Mouse (Mus musculus): Measurements from ENCODE around the gene Spa17. TPM values are rescaled to one million over a fixed set of nuclear protein-coding genes. Genes with fewer than 3 reads are reported as not detected.

The Spa17 gene
- polyA plus RNA-seq, 1 experiment, result 1.8 TPM

GRCm38 (mm10) chr9:37636800-37637542, 23.4 kb upstream of the Spa17 start:
- H3K4me1 ChIP-seq, result peaks cover 45% of the 10 kb centered on the region
- TF ChIP-seq GATA1 (IDR thresholded peaks at IDR 0.05; ENCODE audit: borderline replicate concordance, low read length) (no peak), FLI1 (IDR thresholded peaks at IDR 0.05; ENCODE audit: low read length) (no peak)
- no peaks in the 10 kb centered on the region for H3K9me3 ChIP-seq
- H3K36me3 ChIP-seq (replicated peaks; ENCODE audit: low read length), result peaks cover 93% of the 10 kb centered on the region
- no peak overlapping the region for H3K4me3 ChIP-seq (replicated peaks)
- no peaks in the 10 kb centered on the region for H3K27me3 ChIP-seq (replicated peaks)

GRCm38 (mm10) chr9:37636335-37636734, 22.8 kb upstream of the Spa17 start:
- peaks cover 93% of the 10 kb centered on the region for H3K36me3 ChIP-seq (replicated peaks; ENCODE audit: low read length)

GRCm38 (mm10) chr9:37634269-37634668, 20.7 kb upstream of the Spa17 start:
- Histone ChIP-seq H3K36me3 (replicated peaks; ENCODE audit: low read length) (peaks cover 94% of the 10 kb centered on the region), H3K4me1 (peaks cover 69% of the 10 kb centered on the region), H3K9me3 (no peaks in the 10 kb centered on the region), H3K27me3 (replicated peaks) (no peaks in the 10 kb centered on the region), H3K4me3 (replicated peaks) (no peak overlapping the region)
- TF ChIP-seq GATA1 (IDR thresholded peaks at IDR 0.05; ENCODE audit: borderline replicate concordance, low read length), result no peak
- no peak for TF ChIP-seq FLI1 (IDR thresholded peaks at IDR 0.05; ENCODE audit: low read length)

More at GRCm38 (mm10) chr9:37636335-37636734, 22.8 kb upstream of the Spa17 start:
- H3K4me3 ChIP-seq (replicated peaks), result no peak overlapping the region
- H3K9me3 ChIP-seq, result no peaks in the 10 kb centered on the region
- H3K27me3 ChIP-seq (replicated peaks), result no peaks in the 10 kb centered on the region
- TF ChIP-seq FLI1 (IDR thresholded peaks at IDR 0.05; ENCODE audit: low read length) (no peak), GATA1 (IDR thresholded peaks at IDR 0.05; ENCODE audit: borderline replicate concordance, low read length) (no peak)
- H3K4me1 ChIP-seq, result peaks cover 52% of the 10 kb centered on the region

GRCm38 (mm10) chr9:37632305-37632704, 18.8 kb upstream of the Spa17 start:
- Histone ChIP-seq H3K9me3 (no peaks in the 10 kb centered on the region), H3K36me3 (replicated peaks; ENCODE audit: low read length) (peaks cover 91% of the 10 kb centered on the region), H3K4me3 (replicated peaks) (no peak overlapping the region), H3K27me3 (replicated peaks) (no peaks in the 10 kb centered on the region), H3K4me1 (peaks cover 69% of the 10 kb centered on the region)
- TF ChIP-seq GATA1 (IDR thresholded peaks at IDR 0.05; ENCODE audit: borderline replicate concordance, low read length), result no peak
- TF ChIP-seq FLI1 (IDR thresholded peaks at IDR 0.05; ENCODE audit: low read length), result no peak

- no peak overlapping the region for H3K4me3 ChIP-seq (replicated peaks)
- no peaks in the 10 kb centered on the region for H3K27me3 ChIP-seq (replicated peaks)
- no peak for TF ChIP-seq GATA1 (IDR thresholded peaks at IDR 0.05; ENCODE audit: borderline replicate concordance, low read length)
- H3K4me1 ChIP-seq, result peaks cover 69% of the 10 kb centered on the region
- peaks cover 94% of the 10 kb centered on the region for H3K36me3 ChIP-seq (replicated peaks; ENCODE audit: low read length)
- no peaks in the 10 kb centered on the region for H3K9me3 ChIP-seq
Measured at GRCm38 (mm10) chr9:37629941-37630340, 16.4 kb upstream of the Spa17 start.

GRCm38 (mm10) chr9:37628581-37628980, 15.1 kb upstream of the Spa17 start:
- Histone ChIP-seq H3K4me1 (peaks cover 63% of the 10 kb centered on the region), H3K9me3 (no peaks in the 10 kb centered on the region), H3K27me3 (replicated peaks) (no peaks in the 10 kb centered on the region), H3K36me3 (replicated peaks; ENCODE audit: low read length) (peaks cover 94% of the 10 kb centered on the region), H3K4me3 (replicated peaks) (no peak overlapping the region)
- TF ChIP-seq FLI1 (IDR thresholded peaks at IDR 0.05; ENCODE audit: low read length), result no peak

- Histone ChIP-seq H3K27me3 (replicated peaks) (no peaks in the 10 kb centered on the region), H3K4me1 (peaks cover 59% of the 10 kb centered on the region), H3K9me3 (no peaks in the 10 kb centered on the region), H3K4me3 (replicated peaks) (no peak overlapping the region), H3K36me3 (replicated peaks; ENCODE audit: low read length) (peaks cover 93% of the 10 kb centered on the region)
- no peak for TF ChIP-seq FLI1 (IDR thresholded peaks at IDR 0.05; ENCODE audit: low read length)
- TF ChIP-seq GATA1 (IDR thresholded peaks at IDR 0.05; ENCODE audit: borderline replicate concordance, low read length), result no peak
Measured at GRCm38 (mm10) chr9:37627263-37627662, 13.7 kb upstream of the Spa17 start.

- H3K9me3 ChIP-seq, result no peaks in the 10 kb centered on the region
- TF ChIP-seq GATA1 (IDR thresholded peaks at IDR 0.05; ENCODE audit: borderline replicate concordance, low read length) (no peak), FLI1 (IDR thresholded peaks at IDR 0.05; ENCODE audit: low read length) (no peak)
- peaks cover 93% of the 10 kb centered on the region for H3K36me3 ChIP-seq (replicated peaks; ENCODE audit: low read length)
- H3K27me3 ChIP-seq (replicated peaks), result no peaks in the 10 kb centered on the region
- peak overlapping the region; percentile 44 for H3K4me3 ChIP-seq (replicated peaks)
- H3K4me1 ChIP-seq, result peaks cover 61% of the 10 kb centered on the region
Measured at GRCm38 (mm10) chr9:37626103-37626567, 12.6 kb upstream of the Spa17 start.

- TF ChIP-seq FLI1 (IDR thresholded peaks at IDR 0.05; ENCODE audit: low read length), result no peak
- no peak for TF ChIP-seq GATA1 (IDR thresholded peaks at IDR 0.05; ENCODE audit: borderline replicate concordance, low read length)
- Histone ChIP-seq H3K36me3 (replicated peaks; ENCODE audit: low read length) (peaks cover 93% of the 10 kb centered on the region), H3K4me3 (replicated peaks) (peak overlapping the region; percentile 9), H3K4me1 (peaks cover 61% of the 10 kb centered on the region), H3K9me3 (no peaks in the 10 kb centered on the region), H3K27me3 (replicated peaks) (no peaks in the 10 kb centered on the region)
Measured at GRCm38 (mm10) chr9:37625641-37626040, 12.1 kb upstream of the Spa17 start.

- Histone ChIP-seq H3K4me1 (peaks cover 57% of the 10 kb centered on the region), H3K27me3 (replicated peaks) (no peaks in the 10 kb centered on the region), H3K9me3 (no peaks in the 10 kb centered on the region), H3K36me3 (replicated peaks; ENCODE audit: low read length) (peaks cover 93% of the 10 kb centered on the region), H3K4me3 (replicated peaks) (no peak overlapping the region)
- TF ChIP-seq GATA1 (IDR thresholded peaks at IDR 0.05; ENCODE audit: borderline replicate concordance, low read length) (no peak), FLI1 (IDR thresholded peaks at IDR 0.05; ENCODE audit: low read length) (no peak)
Measured at GRCm38 (mm10) chr9:37625129-37625528, 11.6 kb upstream of the Spa17 start.

Measured in megakaryocyte, embryonic 14.5 days (primary cell).